Mouse (Mus musculus): ENCODE measurements at regions not wholly inside any gene's neighbourhood (a gene's known extent, or its start where the extent isn't known, plus 50 kb on each side); places are given as distances from the start of the nearest gene placed in this dataset.

DNA sequence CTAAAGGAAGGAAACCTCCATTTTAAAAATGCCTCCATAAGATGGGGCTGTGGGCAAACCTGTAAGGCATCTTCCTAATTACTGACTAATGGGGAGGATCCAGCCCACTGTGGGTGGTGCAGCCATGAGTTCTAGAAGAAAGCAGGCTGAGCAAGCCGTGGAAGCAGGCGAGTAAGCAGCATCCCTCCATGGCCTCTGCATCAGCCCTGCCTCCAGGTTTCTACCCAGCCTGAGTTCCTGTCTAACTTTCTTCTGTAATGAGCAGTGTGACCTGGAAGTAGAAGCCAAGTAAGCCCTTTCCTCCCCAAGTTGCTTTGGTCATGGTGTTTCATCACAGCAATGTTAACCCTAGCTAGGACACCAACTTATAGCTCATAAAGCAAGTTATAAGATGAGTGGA lies 66.5 kb upstream of the Twist2 start:
- DNase-seq (ENCODE audit: low spot score in 2 of 2) = no peak

GRCm38 (mm10) chr1:91735436-91735835 lies 65.8 kb upstream of the Twist2 start:
- no peak for DNase-seq (ENCODE audit: low spot score in 2 of 2)

- DNase-seq (ENCODE audit: low spot score in 2 of 2) = no peak
Measured at GRCm38 (mm10) chr1:91740661-91741060, 60.6 kb upstream of the Twist2 start.

- DNase-seq (ENCODE audit: low spot score in 2 of 2) = no peak
Measured at GRCm38 (mm10) chr1:91742031-91742430, 59.2 kb upstream of the Twist2 start.

DNA sequence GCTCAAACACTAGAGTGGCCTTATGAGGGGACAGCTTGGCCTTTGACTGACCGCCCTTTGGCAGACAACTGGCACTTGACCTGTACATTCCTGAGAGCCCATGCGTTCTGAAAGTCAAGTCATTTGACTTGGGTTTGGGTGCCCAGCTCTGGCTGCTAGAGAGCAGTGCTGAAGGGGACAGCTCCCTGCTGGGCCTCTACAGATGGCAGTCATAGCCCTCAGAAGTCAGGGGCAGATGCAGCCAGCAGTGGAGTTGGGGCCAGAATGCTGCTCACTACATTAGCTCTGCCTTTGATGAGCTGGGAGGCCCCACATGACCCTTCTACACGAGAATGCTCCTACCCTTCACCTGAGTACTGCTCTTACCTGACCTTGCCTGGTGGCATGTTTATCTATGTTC lies 58.3 kb upstream of the Twist2 start:
- no peak for DNase-seq (ENCODE audit: low spot score in 2 of 2)

GRCm38 (mm10) chr1:91744076-91744475 lies 57.2 kb upstream of the Twist2 start:
- no peak for DNase-seq (ENCODE audit: low spot score in 2 of 2)

DNA sequence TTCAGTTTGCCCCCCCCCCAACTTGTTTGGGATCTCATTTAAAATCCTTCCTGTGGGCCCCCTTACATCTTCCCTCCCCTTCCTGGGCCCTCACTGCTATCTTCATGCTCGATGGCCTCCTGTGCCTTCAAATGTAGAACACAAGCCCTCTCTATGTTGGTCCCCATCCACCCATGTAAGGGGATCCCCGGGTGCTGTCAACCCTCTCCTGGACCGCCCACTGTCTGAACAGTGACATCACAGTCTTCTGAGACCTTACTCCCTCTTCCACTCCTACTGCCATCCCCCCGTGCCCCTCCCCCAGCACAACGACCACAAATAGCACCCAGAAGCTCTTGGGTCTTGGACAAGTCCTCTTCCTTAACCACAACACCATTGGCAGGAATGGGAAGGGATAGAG lies 56.6 kb upstream of the Twist2 start:
- no peak for DNase-seq (ENCODE audit: low spot score in 2 of 2)

DNA sequence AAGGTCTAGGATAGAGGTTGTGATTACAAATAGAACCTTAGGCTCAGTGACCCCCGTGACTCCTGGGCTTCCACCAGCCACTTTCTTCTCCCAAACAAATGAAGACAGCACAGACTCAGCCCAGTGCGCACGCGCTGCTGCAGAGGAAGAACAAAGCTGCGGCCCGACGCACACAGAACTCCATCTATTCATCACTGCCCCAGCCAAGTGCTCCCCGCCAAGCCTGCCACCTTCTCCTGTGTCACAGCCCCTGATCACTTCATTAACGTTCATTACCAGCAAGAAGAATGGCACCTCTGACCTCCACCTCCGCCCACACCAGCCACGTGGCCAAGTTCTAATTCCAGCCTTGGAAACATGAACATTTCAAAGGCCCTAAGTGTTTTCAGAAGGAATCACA lies 53.7 kb upstream of the Twist2 start:
- no peak for DNase-seq (ENCODE audit: low spot score in 2 of 2)

Data from gastrocnemius, adult 8-10 months (tissue).